Mouse (Mus musculus): Measurements from ENCODE around the gene Zfp366. TPM values are rescaled to one million over a fixed set of nuclear protein-coding genes. Genes with fewer than 3 reads are reported as not detected.

Gene Zfp366
- polyA plus RNA-seq, 1 experiment from 2014 or later = 1.2 TPM

DNA sequence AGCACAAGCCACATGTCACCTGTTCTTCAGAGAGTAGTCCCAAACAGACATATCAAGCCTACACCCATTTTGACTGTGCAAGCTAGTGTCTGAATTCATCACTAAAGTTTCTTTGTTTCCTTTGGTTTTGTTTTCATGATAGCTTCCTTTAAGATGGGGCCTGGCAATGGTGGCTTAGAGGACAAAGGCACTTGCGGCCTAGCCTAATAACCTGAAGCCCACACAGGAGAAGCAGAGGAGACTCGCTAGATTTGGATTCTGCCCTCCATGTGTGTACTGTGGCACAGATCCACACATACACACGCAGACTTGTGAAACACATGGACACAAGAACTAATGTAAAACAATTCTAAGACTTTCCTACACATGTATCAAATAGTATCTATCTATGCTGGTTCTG lies 37.4 kb downstream of the Zfp366 start:
- no peaks in the 10 kb centered on the region for H3K36me3 ChIP-seq (ENCODE audit: insufficient read depth, low read length)
- no peak overlapping the region for H3K4me2 ChIP-seq (ENCODE audit: low read length)
- no peak for DNase-seq (ENCODE audit: low spot score)
- no peak overlapping the region for H3K9ac ChIP-seq (ENCODE audit: low read depth, low read length)
- H3K4me3 ChIP-seq (replicated peaks; ENCODE audit: low read depth, low read length) = no peak overlapping the region
- H3K4me1 ChIP-seq (replicated peaks; ENCODE audit: insufficient read depth, low read length) = peaks cover 3% of the 10 kb centered on the region; the same call in 1 of the 2 replicates
- H3K27me3 ChIP-seq (ENCODE audit: insufficient read depth, low read length) = no peaks in the 10 kb centered on the region
- H3K27ac ChIP-seq = no peak overlapping the region
- ATAC-seq (replicated peaks; ENCODE audit: low FRiP score, low read depth) = no peak
- H3K9me3 ChIP-seq (replicated peaks; ENCODE audit: low read length) = no peaks in the 10 kb centered on the region
- TF ChIP-seq CTCF (IDR thresholded peaks at IDR 0.05; ENCODE audit: low read depth) = no peak
- WGBS = 99% methylated on average over 3 of the region's 3 CpGs

DNA sequence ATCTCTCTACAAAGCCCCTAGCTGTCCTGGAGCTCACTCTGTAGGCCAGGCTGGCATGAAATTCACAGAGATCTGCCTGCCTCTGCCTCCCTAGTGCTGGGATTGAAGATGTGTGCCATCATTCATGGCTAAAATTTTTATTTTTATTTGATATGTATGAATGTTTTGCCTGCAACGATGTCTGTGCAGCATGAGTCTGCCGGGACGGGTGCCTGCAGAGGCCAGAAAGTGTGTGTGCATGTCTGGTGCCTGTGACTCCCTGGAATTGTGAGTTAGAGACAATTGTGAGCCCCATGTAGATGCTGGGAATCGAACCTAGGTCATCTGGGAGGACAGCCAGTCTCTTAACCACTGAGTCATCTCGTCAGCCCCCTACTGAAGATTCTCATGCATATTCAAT lies 37.9 kb downstream of the Zfp366 start:
- DNase-seq (ENCODE audit: low spot score) = no peak
- no peak for ATAC-seq (replicated peaks; ENCODE audit: low FRiP score, low read depth)
- no peaks in the 10 kb centered on the region for H3K9me3 ChIP-seq (replicated peaks; ENCODE audit: low read length)
- H3K4me3 ChIP-seq (replicated peaks; ENCODE audit: low read depth, low read length) = no peak overlapping the region
- H3K4me1 ChIP-seq (replicated peaks; ENCODE audit: insufficient read depth, low read length) = peaks cover 3% of the 10 kb centered on the region; the same call in 1 of the 2 replicates
- H3K36me3 ChIP-seq (ENCODE audit: insufficient read depth, low read length) = no peaks in the 10 kb centered on the region
- TF ChIP-seq CTCF (IDR thresholded peaks at IDR 0.05; ENCODE audit: low read depth) = no peak
- no peak overlapping the region for H3K9ac ChIP-seq (ENCODE audit: low read depth, low read length)
- WGBS = 90% methylated on average over 5 of the region's 5 CpGs
- H3K27ac ChIP-seq = no peak overlapping the region
- H3K4me2 ChIP-seq (ENCODE audit: low read length) = no peak overlapping the region
- H3K27me3 ChIP-seq (ENCODE audit: insufficient read depth, low read length) = no peaks in the 10 kb centered on the region

DNA sequence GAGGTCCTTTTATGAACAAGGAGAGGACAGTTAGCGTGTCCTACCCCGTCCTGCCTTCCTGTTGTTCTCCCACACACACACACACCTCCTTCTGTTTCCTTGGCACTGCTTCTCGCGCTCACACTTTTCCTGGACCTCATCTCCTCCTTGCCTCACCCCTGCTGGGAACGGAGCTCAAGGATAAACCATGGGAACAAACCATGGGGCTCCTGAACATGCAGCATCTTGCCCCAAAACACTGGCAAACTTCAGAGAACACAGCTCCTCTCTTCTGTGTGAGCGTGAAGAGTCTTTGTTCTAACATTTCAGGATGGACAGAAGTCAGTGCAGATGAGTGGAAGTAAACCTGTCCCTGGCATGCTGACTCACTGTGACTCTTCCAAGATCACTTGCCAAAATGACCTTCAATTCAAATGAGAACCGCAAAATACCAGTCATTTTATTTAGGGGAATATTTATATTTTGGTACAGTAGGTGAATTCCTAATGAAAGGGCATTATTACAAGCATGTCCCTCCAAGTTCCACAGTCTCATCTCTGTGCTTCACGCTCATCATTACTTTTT lies 38.8 kb downstream of the Zfp366 start:
- no peak overlapping the region for H3K27ac ChIP-seq
- no peak overlapping the region for H3K4me3 ChIP-seq (replicated peaks; ENCODE audit: low read depth, low read length)
- ATAC-seq (replicated peaks; ENCODE audit: low FRiP score, low read depth) = no peak
- H3K4me1 ChIP-seq (replicated peaks; ENCODE audit: insufficient read depth, low read length) = peaks cover under 1% of the 10 kb centered on the region; the same call in 1 of the 2 replicates
- TF ChIP-seq CTCF (IDR thresholded peaks at IDR 0.05; ENCODE audit: low read depth) = no peak
- no peaks in the 10 kb centered on the region for H3K9me3 ChIP-seq (replicated peaks; ENCODE audit: low read length)
- H3K4me2 ChIP-seq (ENCODE audit: low read length) = no peak overlapping the region
- H3K27me3 ChIP-seq (ENCODE audit: insufficient read depth, low read length) = no peaks in the 10 kb centered on the region
- no peaks in the 10 kb centered on the region for H3K36me3 ChIP-seq (ENCODE audit: insufficient read depth, low read length)
- no peak for DNase-seq (ENCODE audit: low spot score)
- 70% methylated on average over 8 of the region's 8 CpGs for WGBS
- H3K9ac ChIP-seq (ENCODE audit: low read depth, low read length) = no peak overlapping the region

DNA sequence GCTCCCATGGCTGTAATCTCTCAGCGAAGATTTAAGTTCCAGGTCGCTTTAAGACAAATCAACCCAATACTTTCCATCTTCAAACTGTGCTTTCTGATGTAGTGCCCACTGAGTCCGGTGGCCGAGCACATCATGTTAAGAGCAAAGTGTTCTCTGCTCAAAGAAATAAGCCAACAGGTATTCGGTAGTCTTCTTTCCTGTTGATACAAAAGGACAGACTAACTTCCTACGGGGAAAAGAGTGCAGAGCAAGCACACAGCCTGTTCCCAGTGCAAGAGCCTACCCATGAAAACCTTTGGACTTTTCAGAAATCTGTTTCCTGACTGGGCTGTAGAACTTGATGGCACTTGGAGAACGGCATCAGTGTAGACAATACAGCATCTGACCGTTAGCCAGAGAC lies 39.3 kb downstream of the Zfp366 start:
- H3K36me3 ChIP-seq (ENCODE audit: insufficient read depth, low read length) = no peaks in the 10 kb centered on the region
- DNase-seq (ENCODE audit: low spot score) (no peak), ATAC-seq (replicated peaks; ENCODE audit: low FRiP score, low read depth) (no peak)
- no peak for TF ChIP-seq CTCF (IDR thresholded peaks at IDR 0.05; ENCODE audit: low read depth)
- 94% methylated on average over 8 of the region's 8 CpGs for WGBS
- no peak overlapping the region for H3K27ac ChIP-seq
- no peaks in the 10 kb centered on the region for H3K9me3 ChIP-seq (replicated peaks; ENCODE audit: low read length)
- no peak overlapping the region for H3K9ac ChIP-seq (ENCODE audit: low read depth, low read length)
- no peaks in the 10 kb centered on the region for H3K4me1 ChIP-seq (replicated peaks; ENCODE audit: insufficient read depth, low read length)
- no peaks in the 10 kb centered on the region for H3K27me3 ChIP-seq (ENCODE audit: insufficient read depth, low read length)
- H3K4me3 ChIP-seq (replicated peaks; ENCODE audit: low read depth, low read length) = no peak overlapping the region
- H3K4me2 ChIP-seq (ENCODE audit: low read length) = no peak overlapping the region

DNA sequence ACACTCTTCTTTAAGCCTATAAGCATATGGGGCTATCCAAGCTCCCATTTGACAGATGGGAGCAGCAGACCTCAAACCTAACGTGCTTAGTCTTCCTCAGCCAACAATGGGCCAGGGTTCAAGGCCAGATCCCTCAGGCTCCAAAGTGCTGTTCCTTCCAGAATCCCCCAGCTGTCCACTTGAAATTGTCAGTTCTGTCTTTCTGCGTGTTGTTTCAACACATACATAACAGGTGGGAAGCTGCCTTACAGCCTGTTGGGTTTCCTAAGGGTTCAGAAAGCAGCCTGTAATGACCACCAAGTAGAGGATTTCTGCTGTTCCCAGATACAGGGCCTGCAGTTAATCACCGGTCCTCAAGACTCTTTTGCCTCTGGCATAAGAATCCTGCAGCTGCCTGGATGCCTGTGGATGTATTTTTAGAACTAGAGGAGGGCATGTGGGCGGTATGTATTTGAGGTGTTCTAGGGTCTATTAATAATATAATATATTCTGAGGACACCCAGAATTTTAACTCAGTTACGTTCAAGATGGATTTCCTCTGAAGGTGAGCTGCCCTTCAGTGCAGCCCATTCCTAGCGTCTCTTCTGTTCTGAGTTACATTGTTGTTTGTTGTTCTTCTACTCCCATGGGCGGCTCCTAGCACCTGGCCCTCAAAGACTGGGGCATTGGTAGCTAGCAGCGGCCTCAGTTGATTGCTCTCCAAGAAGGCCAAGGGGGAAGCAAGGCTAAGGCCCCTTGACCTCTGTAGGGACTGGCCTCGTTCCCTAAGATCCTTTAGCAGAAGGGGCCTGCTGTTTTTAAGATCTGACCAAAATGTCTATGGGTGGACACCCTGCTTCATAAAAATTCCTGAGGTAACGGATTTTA lies 41.0 kb downstream of the Zfp366 start:
- WGBS = 60% methylated on average over 10 of the region's 10 CpGs
- no peak for TF ChIP-seq CTCF (IDR thresholded peaks at IDR 0.05; ENCODE audit: low read depth)

DNA sequence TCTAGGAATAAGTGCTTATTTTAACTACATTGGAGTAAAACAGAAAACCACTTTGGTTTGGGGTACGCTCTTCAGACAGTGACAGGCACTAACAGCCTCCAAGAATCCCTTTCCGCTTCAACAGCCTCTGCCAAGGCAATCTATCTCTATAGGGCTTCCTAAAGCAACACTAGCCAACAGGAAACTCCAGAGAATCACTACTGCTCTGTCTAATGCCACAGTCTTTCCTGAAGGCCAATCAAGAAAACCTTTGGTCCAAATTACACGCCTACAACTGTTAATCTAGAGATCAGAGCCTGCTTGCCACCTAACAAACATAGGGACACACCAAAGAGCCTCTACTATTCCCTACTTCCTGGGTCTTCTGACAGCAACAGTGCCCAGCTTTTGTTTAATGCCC lies 42.2 kb downstream of the Zfp366 start:
- Histone ChIP-seq H3K9ac (ENCODE audit: low read depth, low read length) (no peak overlapping the region), H3K27ac (no peak overlapping the region), H3K27me3 (ENCODE audit: insufficient read depth, low read length) (no peaks in the 10 kb centered on the region), H3K36me3 (ENCODE audit: insufficient read depth, low read length) (no peaks in the 10 kb centered on the region), H3K9me3 (replicated peaks; ENCODE audit: low read length) (no peaks in the 10 kb centered on the region), H3K4me1 (replicated peaks; ENCODE audit: insufficient read depth, low read length) (0 out of 2 replicates have a peak, but pooled peaks cover 3% of the 10 kb centered on the region), H3K4me2 (ENCODE audit: low read length) (no peak overlapping the region), H3K4me3 (replicated peaks; ENCODE audit: low read depth, low read length) (no peak overlapping the region)
- 71% methylated on average over 3 of the region's 3 CpGs for WGBS
- DNase-seq (ENCODE audit: low spot score) (no peak), ATAC-seq (replicated peaks; ENCODE audit: low FRiP score, low read depth) (no peak)
- no peak for TF ChIP-seq CTCF (IDR thresholded peaks at IDR 0.05; ENCODE audit: low read depth)

More for the DNA sequence above, 41.0 kb downstream of the Zfp366 start:
- Histone ChIP-seq H3K9ac (ENCODE audit: low read depth, low read length) (no peak overlapping the region), H3K4me1 (replicated peaks; ENCODE audit: insufficient read depth, low read length) (0 out of 2 replicates have a peak, but pooled peaks cover 3% of the 10 kb centered on the region), H3K36me3 (ENCODE audit: insufficient read depth, low read length) (no peaks in the 10 kb centered on the region), H3K9me3 (replicated peaks; ENCODE audit: low read length) (no peaks in the 10 kb centered on the region), H3K4me2 (ENCODE audit: low read length) (no peak overlapping the region), H3K4me3 (replicated peaks; ENCODE audit: low read depth, low read length) (no peak overlapping the region), H3K27ac (no peak overlapping the region), H3K27me3 (ENCODE audit: insufficient read depth, low read length) (no peaks in the 10 kb centered on the region)
- DNase-seq (ENCODE audit: low spot score) (no peak), ATAC-seq (replicated peaks; ENCODE audit: low FRiP score, low read depth) (no peak)
